ENCODE assay signal across 8 mouse cellular contexts in the genomic region with DNA sequence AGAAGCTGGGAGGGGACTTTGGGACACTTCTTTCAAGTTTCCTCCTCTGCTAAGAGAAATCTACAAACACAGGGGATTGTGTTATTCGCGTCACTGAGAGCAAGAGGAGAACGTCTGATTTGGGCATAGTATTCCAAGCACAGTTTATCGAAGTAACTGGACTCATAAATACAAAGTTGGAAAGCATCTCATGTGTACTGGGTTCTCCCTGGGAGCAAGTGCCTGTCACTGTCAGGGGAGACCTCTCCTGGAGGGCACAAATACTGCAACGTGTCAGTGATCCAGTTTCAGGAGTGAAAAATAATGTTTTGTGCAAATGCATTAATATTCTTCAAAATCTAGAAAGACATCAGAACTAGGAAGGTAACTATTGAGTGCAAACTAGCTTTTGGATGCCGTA. TPM values are rescaled to one million over a fixed set of nuclear protein-coding genes. Genes with fewer than 3 reads are reported as not detected.
DNase-seq lines count a peak whose midpoint lies in the region; ATAC-seq lines count a peak whose summit lies in the region.

No protein-coding gene starts in this region.

- H3K27me3 ChIP-seq in heart, embryonic 10.5 days (ENCODE audit: insufficient read depth, poor library complexity, severe bottlenecking): no peaks in the 10 kb centered on the region
- H3K27me3 ChIP-seq in kidney, embryonic 16.5 days (ENCODE audit: insufficient read depth, low read length): no peaks in the 10 kb centered on the region
- no peaks in the 10 kb centered on the region for H3K27me3 ChIP-seq in stomach, embryonic 16.5 days (ENCODE audit: control insufficient read depth, insufficient read depth, low read length)

- H3K27ac ChIP-seq in heart, embryonic 10.5 days: no peak overlapping the region
- H3K27ac ChIP-seq in kidney, embryonic 16.5 days (ENCODE audit: low read length): no peak overlapping the region
- no peak overlapping the region for H3K27ac ChIP-seq in stomach, embryonic 16.5 days (ENCODE audit: low read length)

- peak overlapping the region; percentile 74 for H3K9ac ChIP-seq in kidney, embryonic 16.5 days (replicated peaks; ENCODE audit: low read length)
- peak overlapping the region; percentile 81 for H3K9ac ChIP-seq in stomach, embryonic 16.5 days (ENCODE audit: low read length)

- H3K4me3 ChIP-seq in heart, embryonic 10.5 days: peak overlapping the region; percentile 70
- H3K4me3 ChIP-seq in kidney, embryonic 16.5 days (ENCODE audit: low read length): peak overlapping the region; percentile 63
- H3K4me3 ChIP-seq in stomach, embryonic 16.5 days (replicated peaks; ENCODE audit: low read length): peak overlapping the region; percentile 58

- no peaks in the 10 kb centered on the region for H3K9me3 ChIP-seq in heart, embryonic 10.5 days
- H3K9me3 ChIP-seq in kidney, embryonic 16.5 days (ENCODE audit: low read length): no peaks in the 10 kb centered on the region
- no peaks in the 10 kb centered on the region for H3K9me3 ChIP-seq in stomach, embryonic 16.5 days (replicated peaks; ENCODE audit: control insufficient read depth, low read length)

- 23% methylated on average over 6 of the region's 6 CpGs for WGBS in heart, embryonic 10.5 days
- 19% methylated on average over 6 of the region's 6 CpGs for WGBS in kidney, embryonic 16.5 days
- 20% methylated on average over 6 of the region's 6 CpGs for WGBS in stomach, embryonic 16.5 days

- DNase-seq in frontal cortex, postnatal 10 days (ENCODE audit: low spot score in 2 of 2): no peak
- DNase-seq in CD4-positive, CD25-positive, alpha-beta regulatory T cell, adult 2 months (ENCODE audit: low read depth, low spot score): peak; percentile 62
- DNase-seq in heart, embryonic 10.5 days (ENCODE audit: low spot score): no peak
- peak; percentile 48 for DNase-seq in lung, postnatal 14 days

- H3K4me1 ChIP-seq in heart, embryonic 10.5 days: peaks cover 12% of the 10 kb centered on the region
- H3K4me1 ChIP-seq in kidney, embryonic 16.5 days (ENCODE audit: insufficient read depth, low read length): no peaks in the 10 kb centered on the region
- H3K4me1 ChIP-seq in stomach, embryonic 16.5 days (ENCODE audit: control insufficient read depth, insufficient read depth, low read length): no peaks in the 10 kb centered on the region; the same call in 1 of the 2 replicates

- no peaks in the 10 kb centered on the region for H3K36me3 ChIP-seq in heart, embryonic 10.5 days
- no peaks in the 10 kb centered on the region for H3K36me3 ChIP-seq in kidney, embryonic 16.5 days (ENCODE audit: insufficient read depth, low read length)
- H3K36me3 ChIP-seq in stomach, embryonic 16.5 days (ENCODE audit: control insufficient read depth, insufficient read depth, low read length): no peaks in the 10 kb centered on the region

- peak overlapping the region; percentile 93 for H3K4me2 ChIP-seq in kidney, embryonic 16.5 days (replicated peaks; ENCODE audit: low read depth, low read length)
- H3K4me2 ChIP-seq in stomach, embryonic 16.5 days (ENCODE audit: low read depth, low read length): peak overlapping the region; percentile 81

- peak; percentile 73 for ATAC-seq in frontal cortex, adult (ENCODE audit: low TSS enrichment)
- peak; percentile 24; the same call in 1 of the 2 replicates for ATAC-seq in common myeloid progenitor, adult 5-6 weeks (replicated peaks; ENCODE audit: low read depth, poor library complexity, severe bottlenecking)
- peak; percentile 64; the same call in 1 of the 2 replicates for ATAC-seq in kidney, embryonic 16.5 days (ENCODE audit: low FRiP score, low TSS enrichment)
- ATAC-seq in stomach, embryonic 16.5 days (ENCODE audit: insufficient read depth, low FRiP score): no peak

RNA-seq across cellular contexts. Expression of gene Il21, which starts 27.9 kb away (rescaled TPM):
- not detected in 2 replicates for total RNA-seq in common myeloid progenitor, adult 5-6 weeks (2017)
- not detected in 2 replicates for polyA plus RNA-seq in heart, embryonic 10.5 days (2016; fragmentation: Nextera tagmentation; extraction: Ambion mirVana)
- polyA plus RNA-seq in kidney, embryonic 16.5 days (2015; fragmentation: Nextera tagmentation; extraction: Ambion mirVana): not detected in 2 replicates
- polyA plus RNA-seq in stomach, embryonic 16.5 days (2015; fragmentation: Nextera tagmentation; extraction: Ambion mirVana): not detected in 2 replicates

Comparison
In these comparisons a context has a peak if more than half of its experiments do, and no peak if none do; other contexts are left out.
1. DNase-seq: peak in CD4-positive, CD25-positive, alpha-beta regulatory T cell, adult 2 months (single experiment) and lung, postnatal 14 days (single experiment); none in frontal cortex, postnatal 10 days (0 of 2) and heart, embryonic 10.5 days (single experiment).
2. Peak in every context shown above with its lines, with median percentiles within 50 percentile points of each other: H3K4me3 ChIP-seq.